Mouse (Mus musculus) stomach, postnatal 0 days (tissue): Measurements from ENCODE around the gene Castor1.

Experiments
- CTCF ChIP-seq: IDR thresholded peaks from 2 replicates; pipeline ENCODE4 v1.5.1; 2016; ENCODE audit warnings: antibody characterized with exemption, low read depth, mild to moderate bottlenecking, moderate library complexity
- EP300 ChIP-seq: optimal IDR thresholded peaks from 2 replicates; pipeline ENCODE3; 2016; ENCODE audit warnings: antibody characterized with exemption

DNA sequence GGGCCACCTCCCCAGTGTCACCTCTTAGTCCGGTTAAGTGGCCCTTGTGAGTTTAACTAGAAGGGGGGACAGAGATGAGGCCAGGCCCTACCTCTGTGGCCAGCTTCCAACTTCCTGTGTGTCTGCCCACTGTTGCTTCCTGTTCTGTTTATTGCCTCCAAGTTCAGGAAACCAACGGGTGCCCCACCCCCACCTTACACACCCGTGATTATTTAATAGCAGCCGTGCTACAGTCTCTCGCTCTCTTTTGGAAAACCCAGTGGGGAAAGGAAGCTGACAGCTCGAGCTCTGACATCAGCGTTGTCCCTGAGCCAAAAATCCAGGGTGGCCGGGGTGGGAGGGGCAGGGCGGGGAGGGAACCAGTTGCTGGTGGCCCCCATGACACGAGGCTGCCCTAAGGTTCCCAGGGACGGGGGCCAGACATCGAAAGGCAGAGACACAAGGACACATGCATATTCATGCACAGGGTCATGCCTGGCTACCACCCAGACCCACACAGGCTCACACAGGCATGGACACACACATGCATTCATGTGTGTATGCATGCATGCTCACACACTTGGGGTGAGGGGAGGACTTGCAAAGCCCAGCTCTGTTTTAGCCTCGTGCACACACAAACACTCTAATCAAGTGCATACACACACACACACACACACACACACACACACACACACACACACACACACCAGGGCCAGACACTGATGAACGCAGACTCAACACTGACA is 42.6 kb downstream of the Castor1 start:
- TF ChIP-seq EP300 (no peak), CTCF (no peak)
